Mouse (Mus musculus) MEL (cell line): ENCODE results near the gene Rpl35. TPM values are rescaled to one million over a fixed set of nuclear protein-coding genes. Genes with fewer than 3 reads are reported as not detected.

ENCODE experiments used
- DNase-seq: peaks from one replicate; pipeline ENCODE4 v3.0.0; 2011; ENCODE audit warnings: low read depth, low spot score
- H3K27ac ChIP-seq: 2 replicates; pipeline ENCODE4 v1.5.1; 2012; ENCODE audit warnings: low read depth, mild to moderate bottlenecking, control low read depth, low read length, moderate library complexity; ENCODE audit not compliant: control insufficient read depth
- H3K27me3 ChIP-seq, 2 experiments: fragments of 150-350 bp in 1 of 2; sonication (generic) in 1 of 2; 2 replicates each; pipeline ENCODE4 v1.6.1; 2012; ENCODE audit warnings: low read length in 2 of 2, mild to moderate bottlenecking in 2 of 2, improper control_type of control experiment in 1 of 2, moderate library complexity in 1 of 2; ENCODE audit not compliant: insufficient read depth in 2 of 2, control insufficient read depth in 1 of 2
- H3K36me3 ChIP-seq, 2 experiments: 2 replicates each; pipeline ENCODE4 v1.6.1; 2012 to 2014; ENCODE audit warnings: low read length in 2 of 2, improper control_type of control experiment in 1 of 2, inconsistent platforms in 1 of 2, mild to moderate bottlenecking in 1 of 2; ENCODE audit not compliant: insufficient read depth in 2 of 2, control insufficient read depth in 1 of 2
- H3K4me1 ChIP-seq, 2 experiments: fragments of 150-350 bp in 1 of 2; sonication (generic) in 1 of 2; 2 replicates each; pipeline ENCODE4 v1.6.1; 2012; ENCODE audit warnings: low read length in 2 of 2, improper control_type of control experiment in 1 of 2, mild to moderate bottlenecking in 1 of 2; ENCODE audit not compliant: insufficient read depth in 2 of 2, control insufficient read depth in 1 of 2
- H3K4me3 ChIP-seq, 2 experiments: fragments of 150-350 bp in 1 of 2; sonication (generic) in 1 of 2; 2 replicates each; pipeline ENCODE4 v1.5.1; 2012; ENCODE audit warnings: low read depth in 2 of 2, low read length in 2 of 2, mild to moderate bottlenecking in 2 of 2, moderate library complexity in 2 of 2, control low read depth in 1 of 2, improper control_type of control experiment in 1 of 2; ENCODE audit not compliant: control insufficient read depth in 1 of 2, insufficient read depth in 1 of 2
- H3K79me2 ChIP-seq: 2 replicates; pipeline ENCODE4 v1.6.1; 2012; ENCODE audit warnings: mild to moderate bottlenecking, low read length, moderate library complexity; ENCODE audit not compliant: control insufficient read depth, poor library complexity, insufficient read depth
- H3K9ac ChIP-seq: 2 replicates; pipeline ENCODE4 v1.6.1; 2012; ENCODE audit warnings: low read depth, mild to moderate bottlenecking, control low read depth, low read length, moderate library complexity; ENCODE audit not compliant: control insufficient read depth, poor library complexity, severe bottlenecking
- H3K9me3 ChIP-seq: fragments of 150-350 bp; sonication (generic); replicated peaks from 2 replicates; pipeline ENCODE4 v1.6.1; 2012; ENCODE audit warnings: mild to moderate bottlenecking, low read length, improper control_type of control experiment, moderate library complexity; ENCODE audit not compliant: insufficient read depth
- CHD2 ChIP-seq: IDR thresholded peaks from 2 replicates; pipeline ENCODE4 v1.6.1; 2011; ENCODE audit warnings: low read length, improper control_type of control experiment
- CTCF ChIP-seq, 3 experiments: IDR thresholded peaks in 2 of 3; conservative IDR thresholded peaks in 1 of 3; 2 replicates each; pipeline ENCODE4 v1.5.1; 2011 to 2012; ENCODE audit warnings: low read length in 3 of 3, low read depth in 2 of 3, mild to moderate bottlenecking in 2 of 3, improper control_type of control experiment in 1 of 3, inconsistent platforms in 1 of 3, mixed read lengths in 1 of 3, moderate library complexity in 1 of 3; ENCODE audit not compliant: control insufficient read depth in 1 of 3, insufficient read depth in 1 of 3, poor library complexity in 1 of 3, severe bottlenecking in 1 of 3
- E2F4 ChIP-seq: IDR thresholded peaks from 2 replicates; pipeline ENCODE4 v1.6.1; 2011; ENCODE audit warnings: low read depth, low read length, improper control_type of control experiment, borderline replicate concordance
- EP300 ChIP-seq, 2 experiments: IDR thresholded peaks; 2 replicates each; pipeline ENCODE4 v1.6.1; 2011; ENCODE audit warnings: improper control_type of control experiment in 2 of 2, low read length in 2 of 2, low read depth in 1 of 2, mild to moderate bottlenecking in 1 of 2
- GABPA ChIP-seq: IDR thresholded peaks from 2 replicates; pipeline ENCODE4 v1.6.1; 2012; ENCODE audit warnings: low read depth, mild to moderate bottlenecking, inconsistent platforms, low read length, improper control_type of control experiment, moderate library complexity
- JUND ChIP-seq: IDR thresholded peaks from 2 replicates; pipeline ENCODE4 v1.6.1; 2011; ENCODE audit warnings: low read depth, mild to moderate bottlenecking, improper control_type of control experiment, low read length
- MEF2A ChIP-seq: IDR thresholded peaks from 2 replicates; pipeline ENCODE4 v1.6.1; 2014; ENCODE audit warnings: low read depth, mild to moderate bottlenecking, inconsistent platforms, low read length, improper control_type of control experiment; ENCODE audit not compliant: poor library complexity, insufficient replicate concordance, severe bottlenecking; ENCODE audit errors: extremely low read depth
- MYB ChIP-seq: IDR thresholded peaks from 2 replicates; pipeline ENCODE4 v1.6.1; 2011; ENCODE audit warnings: mild to moderate bottlenecking, low read depth, low read length, improper control_type of control experiment
- MYC ChIP-seq: IDR thresholded peaks from 2 replicates; pipeline ENCODE4 v1.6.1; 2011; ENCODE audit warnings: low read depth, mild to moderate bottlenecking, low read length, improper control_type of control experiment, moderate library complexity
- POLR2A ChIP-seq, 2 experiments: IDR thresholded peaks; 2 replicates each; pipeline ENCODE4 v1.6.1; 2011 to 2012; ENCODE audit warnings: low read length in 2 of 2, mild to moderate bottlenecking in 2 of 2, control low read depth in 1 of 2, improper control_type of control experiment in 1 of 2, low read depth in 1 of 2, moderate library complexity in 1 of 2; ENCODE audit not compliant: control insufficient read depth in 1 of 2, insufficient read depth in 1 of 2, poor library complexity in 1 of 2
- RAD21 ChIP-seq: IDR thresholded peaks from 2 replicates; pipeline ENCODE4 v1.6.1; 2011; ENCODE audit warnings: mild to moderate bottlenecking, low read depth, low read length, improper control_type of control experiment
- SMC3 ChIP-seq: IDR thresholded peaks from 2 replicates; pipeline ENCODE4 v1.6.1; 2011; ENCODE audit warnings: low read depth, low read length, improper control_type of control experiment
- TAL1 ChIP-seq: IDR thresholded peaks from 2 replicates; pipeline ENCODE4 v1.6.1; 2012; ENCODE audit warnings: mild to moderate bottlenecking, inconsistent platforms, low read length, moderate library complexity, mixed read lengths
- TCF12 ChIP-seq: IDR thresholded peaks from 2 replicates; pipeline ENCODE4 v1.6.1; 2014; ENCODE audit warnings: low read depth, mild to moderate bottlenecking, inconsistent platforms, low read length, improper control_type of control experiment, moderate library complexity
- USF2 ChIP-seq, 2 experiments: IDR thresholded peaks; 2 replicates each; pipeline ENCODE4 v1.6.1; 2011 to 2012; ENCODE audit warnings: improper control_type of control experiment in 2 of 2, low read length in 2 of 2, borderline replicate concordance in 1 of 2, inconsistent platforms in 1 of 2, low read depth in 1 of 2, mild to moderate bottlenecking in 1 of 2; ENCODE audit not compliant: insufficient read depth in 1 of 2
- ZMIZ1 ChIP-seq: IDR thresholded peaks from 2 replicates; pipeline ENCODE4 v1.6.1; 2012; ENCODE audit warnings: low read depth, mild to moderate bottlenecking, inconsistent platforms, low read length, improper control_type of control experiment, moderate library complexity
- ZNF384 ChIP-seq: IDR thresholded peaks from 2 replicates; pipeline ENCODE4 v1.6.1; 2012; ENCODE audit warnings: low read depth, mild to moderate bottlenecking, inconsistent platforms, low read length, improper control_type of control experiment
- polyA plus RNA-seq, 2 experiments: library from polyadenylated mRNA; stranded (reverse) in 1 of 2; unstranded in 1 of 2; fragments of >175 nt in 1 of 2; fragments of >200 nt in 1 of 2; gene quantifications; 2 replicates each; pipeline versions ENCODE4 v1.2.1 to v1.2.4; 2012; ENCODE audit warnings: low replicate concordance in 2 of 2, low read depth in 1 of 2; ENCODE audit not compliant: insufficient read length in 2 of 2, insufficient read depth in 1 of 2, missing spikeins in 1 of 2
- total RNA-seq: library from RNA; depleted of rRNA; stranded (reverse); fragments of 300-350 nt; gene quantifications from 2 replicates; pipeline ENCODE4 v1.2.3, GENCODE M21; 2012

The Rpl35 gene
- total and polyA plus RNA-seq, 3 experiments = 930 to 1,814 TPM; not detected in 1

- no peaks in the 10 kb centered on the region for H3K79me2 ChIP-seq
- H3K4me3 ChIP-seq = no peak overlapping the region
- no peaks in the 10 kb centered on the region for H3K9me3 ChIP-seq
- H3K9ac ChIP-seq = no peak overlapping the region
- no peak for DNase-seq
- H3K27me3 ChIP-seq = no peaks in the 10 kb centered on the region
- no peak overlapping the region for H3K27ac ChIP-seq
- no peaks in the 10 kb centered on the region for H3K4me1 ChIP-seq
- TF ChIP-seq USF2 (IDR thresholded peaks at IDR 0.05; ENCODE audit: borderline replicate concordance in 1 of 2, insufficient read depth in 1 of 2, low read depth in 1 of 2, low read length in 2 of 2) = no peak
- no peak for TF ChIP-seq SMC3
- TF ChIP-seq ZNF384 = no peak
- no peak for TF ChIP-seq EP300 (IDR thresholded peaks at IDR 0.05; ENCODE audit: low read depth in 1 of 2, low read length in 2 of 2)
- TF ChIP-seq TCF12 = no peak
- no peak for TF ChIP-seq MYB
- TF ChIP-seq ZMIZ1 = no peak
- no peak for TF ChIP-seq POLR2A (IDR thresholded peaks at IDR 0.05; ENCODE audit: control insufficient read depth in 1 of 2, insufficient read depth in 1 of 2, low read depth in 1 of 2, low read length in 2 of 2, poor library complexity in 1 of 2)
- no peak for TF ChIP-seq RAD21
- no peak for TF ChIP-seq MEF2A
- no peak for TF ChIP-seq MYC
- TF ChIP-seq TAL1 = no peak
- TF ChIP-seq E2F4 = no peak
- no peak for TF ChIP-seq JUND
- TF ChIP-seq CHD2 = no peak
- TF ChIP-seq CTCF (IDR thresholded peaks at IDR 0.05 in 2 of 3, conservative IDR thresholded peaks at IDR 0.05 in 1 of 3; ENCODE audit: control insufficient read depth in 1 of 3, insufficient read depth in 1 of 3, low read depth in 2 of 3, low read length in 3 of 3, poor library complexity in 1 of 3, severe bottlenecking in 1 of 3) = no peak
- peaks cover 0 to 19% of the 10 kb centered on the region in 2 experiments; a peak in 2 of 4 replicates for H3K36me3 ChIP-seq
Measured at GRCm38 (mm10) chr2:39040215-39040614, 34.8 kb upstream of the Rpl35 start.

DNA sequence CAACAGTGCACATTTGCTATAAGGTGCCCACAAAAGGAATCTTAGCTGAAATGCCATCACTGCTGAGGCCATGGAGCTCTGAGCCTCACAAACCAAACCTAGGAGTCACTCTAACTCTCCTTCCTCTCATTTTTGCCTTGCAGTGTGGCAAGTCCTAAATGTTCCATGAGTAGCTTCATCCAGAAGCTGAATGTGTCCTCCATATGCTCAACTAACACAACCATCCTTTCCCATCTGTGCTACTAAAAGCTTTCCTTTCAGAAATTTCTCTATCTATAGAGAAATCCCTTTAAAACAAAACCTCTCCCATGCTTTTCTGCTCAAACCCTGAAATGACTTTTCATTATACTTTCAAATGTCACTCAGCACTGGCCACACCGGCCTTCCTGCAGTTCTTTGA is 26.2 kb upstream of the Rpl35 start:
- Histone ChIP-seq H3K36me3 (peaks cover 0 to 22% of the 10 kb centered on the region in 2 experiments; a peak in 2 of 4 replicates), H3K9me3 (no peaks in the 10 kb centered on the region), H3K4me1 (no peaks in the 10 kb centered on the region), H3K9ac (no peak overlapping the region), H3K27me3 (no peaks in the 10 kb centered on the region), H3K27ac (no peak overlapping the region), H3K79me2 (no peaks in the 10 kb centered on the region), H3K4me3 (no peak overlapping the region)
- no peak for DNase-seq
- TF ChIP-seq GABPA = no peak
